Mouse (Mus musculus): ENCODE data around the gene Fam196b. TPM values are rescaled to one million over a fixed set of nuclear protein-coding genes. Genes with fewer than 3 reads are reported as not detected.

Gene Fam196b
- total RNA-seq, 1 experiment: 0.36 TPM

- in situ Hi-C loops (cut with MboI; ENCODE audit: low sequenced_read_pairs in 2 of 2, unreplicated experiment in 2 of 2): no loop called here
- DNase-seq (ENCODE audit: low read depth, low spot score): no peak
- Histone ChIP-seq H3K9ac (ENCODE audit: insufficient read depth, low read depth, low read length, poor library complexity, severe bottlenecking) (no peak overlapping the region), H3K27ac (ENCODE audit: insufficient read depth, low read depth, low read length, poor library complexity, severe bottlenecking) (no peak overlapping the region), H3K36me3 (ENCODE audit: control insufficient read depth, insufficient read depth, low read length, poor library complexity, severe bottlenecking) (no peaks in the 10 kb centered on the region), H3K9me3 (ENCODE audit: control insufficient read depth, insufficient read depth, low read depth, low read length) (no peaks in the 10 kb centered on the region), H3K4me3 (ENCODE audit: insufficient read depth in 1 of 2, low read depth in 1 of 2, low read length in 2 of 2, poor library complexity in 1 of 2, severe bottlenecking in 1 of 2) (no peak overlapping the region), H3K4me1 (ENCODE audit: control insufficient read depth in 2 of 2, insufficient read depth in 2 of 2, low read length in 2 of 2, poor library complexity in 1 of 2) (peaks cover 0 to 5% of the 10 kb centered on the region in 2 experiments; a peak in 1 of 4 replicates)
- TF ChIP-seq CHD2 (IDR thresholded peaks at IDR 0.05; ENCODE audit: low read depth, low read length) (no peak), MAFK (IDR thresholded peaks at IDR 0.05; ENCODE audit: insufficient read depth, low read depth, low read length) (no peak), ZC3H11A (IDR thresholded peaks at IDR 0.05; ENCODE audit: borderline replicate concordance, low read depth, low read length) (no peak), ZNF384 (IDR thresholded peaks at IDR 0.05; ENCODE audit: low read depth, low read length) (no peak), HCFC1 (IDR thresholded peaks at IDR 0.05; ENCODE audit: borderline replicate concordance, insufficient read depth, low read length) (no peak)
Observed at GRCm38 (mm10) chr11:34308731-34309130, 5.9 kb upstream of the Fam196b start.

- Histone ChIP-seq H3K4me3 (ENCODE audit: insufficient read depth in 1 of 2, low read depth in 1 of 2, low read length in 2 of 2, poor library complexity in 1 of 2, severe bottlenecking in 1 of 2) (no peak overlapping the region), H3K36me3 (ENCODE audit: control insufficient read depth, insufficient read depth, low read length, poor library complexity, severe bottlenecking) (no peaks in the 10 kb centered on the region), H3K9ac (ENCODE audit: insufficient read depth, low read depth, low read length, poor library complexity, severe bottlenecking) (no peak overlapping the region), H3K4me1 (ENCODE audit: control insufficient read depth in 2 of 2, insufficient read depth in 2 of 2, low read length in 2 of 2, poor library complexity in 1 of 2) (peaks cover 0 to 12% of the 10 kb centered on the region in 2 experiments; a peak in 1 of 4 replicates), H3K9me3 (ENCODE audit: control insufficient read depth, insufficient read depth, low read depth, low read length) (no peaks in the 10 kb centered on the region), H3K27ac (ENCODE audit: insufficient read depth, low read depth, low read length, poor library complexity, severe bottlenecking) (no peak overlapping the region)
- DNase-seq (ENCODE audit: low read depth, low spot score): no peak
- TF ChIP-seq HCFC1 (IDR thresholded peaks at IDR 0.05; ENCODE audit: borderline replicate concordance, insufficient read depth, low read length) (no peak), CHD2 (IDR thresholded peaks at IDR 0.05; ENCODE audit: low read depth, low read length) (no peak), ZC3H11A (IDR thresholded peaks at IDR 0.05; ENCODE audit: borderline replicate concordance, low read depth, low read length) (no peak), MAFK (IDR thresholded peaks at IDR 0.05; ENCODE audit: insufficient read depth, low read depth, low read length) (no peak), ZNF384 (IDR thresholded peaks at IDR 0.05; ENCODE audit: low read depth, low read length) (no peak)
- in situ Hi-C loops (cut with MboI; ENCODE audit: low sequenced_read_pairs in 2 of 2, unreplicated experiment in 2 of 2): no loop called here
Observed at GRCm38 (mm10) chr11:34309360-34309759, 5.3 kb upstream of the Fam196b start.

GRCm38 (mm10) chr11:34311717-34312116 is 2.9 kb upstream of the Fam196b start:
- peaks cover 0 to 15% of the 10 kb centered on the region in 2 experiments; a peak in 2 of 4 replicates for H3K4me1 ChIP-seq (ENCODE audit: control insufficient read depth in 2 of 2, insufficient read depth in 2 of 2, low read length in 2 of 2, poor library complexity in 1 of 2)
- H3K4me3 ChIP-seq (ENCODE audit: insufficient read depth in 1 of 2, low read depth in 1 of 2, low read length in 2 of 2, poor library complexity in 1 of 2, severe bottlenecking in 1 of 2): no peak overlapping the region
- no peak overlapping the region for H3K27ac ChIP-seq (ENCODE audit: insufficient read depth, low read depth, low read length, poor library complexity, severe bottlenecking)
- H3K9ac ChIP-seq (ENCODE audit: insufficient read depth, low read depth, low read length, poor library complexity, severe bottlenecking): no peak overlapping the region
- TF ChIP-seq ZC3H11A (IDR thresholded peaks at IDR 0.05; ENCODE audit: borderline replicate concordance, low read depth, low read length): no peak
- DNase-seq (ENCODE audit: low read depth, low spot score): no peak
- no peaks in the 10 kb centered on the region for H3K36me3 ChIP-seq (ENCODE audit: control insufficient read depth, insufficient read depth, low read length, poor library complexity, severe bottlenecking)
- H3K9me3 ChIP-seq (ENCODE audit: control insufficient read depth, insufficient read depth, low read depth, low read length): no peaks in the 10 kb centered on the region
- in situ Hi-C loops (cut with MboI; ENCODE audit: low sequenced_read_pairs in 2 of 2, unreplicated experiment in 2 of 2): no loop called here

- no peak overlapping the region for H3K27ac ChIP-seq (ENCODE audit: insufficient read depth, low read depth, low read length, poor library complexity, severe bottlenecking)
- H3K4me1 ChIP-seq (ENCODE audit: control insufficient read depth in 2 of 2, insufficient read depth in 2 of 2, low read length in 2 of 2, poor library complexity in 1 of 2): peaks cover 0 to 17% of the 10 kb centered on the region in 2 experiments; a peak in 2 of 4 replicates
- TF ChIP-seq MAFK (IDR thresholded peaks at IDR 0.05; ENCODE audit: insufficient read depth, low read depth, low read length): no peak
- no peak for TF ChIP-seq ZNF384 (IDR thresholded peaks at IDR 0.05; ENCODE audit: low read depth, low read length)
- TF ChIP-seq ZC3H11A (IDR thresholded peaks at IDR 0.05; ENCODE audit: borderline replicate concordance, low read depth, low read length): no peak
- TF ChIP-seq HCFC1 (IDR thresholded peaks at IDR 0.05; ENCODE audit: borderline replicate concordance, insufficient read depth, low read length): no peak
- no peak for TF ChIP-seq CHD2 (IDR thresholded peaks at IDR 0.05; ENCODE audit: low read depth, low read length)
- no peaks in the 10 kb centered on the region for H3K9me3 ChIP-seq (ENCODE audit: control insufficient read depth, insufficient read depth, low read depth, low read length)
- in situ Hi-C loops (cut with MboI; ENCODE audit: low sequenced_read_pairs in 2 of 2, unreplicated experiment in 2 of 2): no loop called here
- H3K36me3 ChIP-seq (ENCODE audit: control insufficient read depth, insufficient read depth, low read length, poor library complexity, severe bottlenecking): no peaks in the 10 kb centered on the region
- no peak overlapping the region for H3K4me3 ChIP-seq (ENCODE audit: insufficient read depth in 1 of 2, low read depth in 1 of 2, low read length in 2 of 2, poor library complexity in 1 of 2, severe bottlenecking in 1 of 2)
- H3K9ac ChIP-seq (ENCODE audit: insufficient read depth, low read depth, low read length, poor library complexity, severe bottlenecking): no peak overlapping the region
- no peak for DNase-seq (ENCODE audit: low read depth, low spot score)
Observed at GRCm38 (mm10) chr11:34312208-34312607, 2.4 kb upstream of the Fam196b start.

- Histone ChIP-seq H3K4me3 (ENCODE audit: insufficient read depth in 1 of 2, low read depth in 1 of 2, low read length in 2 of 2, poor library complexity in 1 of 2, severe bottlenecking in 1 of 2) (peak overlapping the region in 1 of 2 experiments; percentile 60; a peak in 1 of 4 replicates), H3K36me3 (ENCODE audit: control insufficient read depth, insufficient read depth, low read length, poor library complexity, severe bottlenecking) (no peaks in the 10 kb centered on the region), H3K9ac (ENCODE audit: insufficient read depth, low read depth, low read length, poor library complexity, severe bottlenecking) (no peak overlapping the region), H3K27ac (ENCODE audit: insufficient read depth, low read depth, low read length, poor library complexity, severe bottlenecking) (no peak overlapping the region; the same call in 1 of the 2 replicates), H3K4me1 (ENCODE audit: control insufficient read depth in 2 of 2, insufficient read depth in 2 of 2, low read length in 2 of 2, poor library complexity in 1 of 2) (peaks cover 0 to 24% of the 10 kb centered on the region in 2 experiments; a peak in 2 of 4 replicates), H3K9me3 (ENCODE audit: control insufficient read depth, insufficient read depth, low read depth, low read length) (no peaks in the 10 kb centered on the region)
- in situ Hi-C loops (cut with MboI; ENCODE audit: low sequenced_read_pairs in 2 of 2, unreplicated experiment in 2 of 2): no loop called here
- DNase-seq (ENCODE audit: low read depth, low spot score): peak; percentile 31
- no peak for TF ChIP-seq MAFK (IDR thresholded peaks at IDR 0.05; ENCODE audit: insufficient read depth, low read depth, low read length)
Observed at GRCm38 (mm10) chr11:34315383-34315782, 761 bp downstream of the Fam196b start.

Data from ES-E14 (cell line).